Mouse (Mus musculus): ENCODE measurements around the gene Xxylt1.

DNA sequence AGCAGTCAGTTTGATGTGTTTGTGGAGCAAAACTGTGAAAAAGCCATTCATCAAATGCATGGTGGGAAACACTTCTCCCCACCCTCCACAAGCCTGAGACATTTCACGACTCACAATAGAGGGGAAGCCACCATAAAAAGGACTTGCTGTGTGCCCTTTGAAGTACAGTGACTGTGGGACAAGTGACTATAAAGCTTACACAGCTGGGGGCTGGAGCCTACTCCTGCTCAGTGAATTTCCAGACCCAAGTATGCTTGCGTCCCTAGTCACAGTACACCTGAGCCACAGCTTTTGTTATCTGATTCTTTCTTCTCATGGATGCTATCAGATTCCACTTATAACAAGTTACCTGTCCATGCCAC lies 76.9 kb downstream of the Xxylt1 start:
- TF ChIP-seq CTCF (IDR thresholded peaks at IDR 0.05; ENCODE audit: borderline replicate concordance, insufficient read depth, low read length): no peak
- TF ChIP-seq POLR2A (IDR thresholded peaks at IDR 0.05; ENCODE audit: low read depth, low read length): no peak

Data from embryonic fibroblast, embryonic 13.5 days (primary cell).